Mouse (Mus musculus) ovary, postnatal 14 days (tissue): Measurements from ENCODE around the gene Fcrl5.

Experiments
- DNase-seq: peaks from one replicate; pipeline ENCODE4 v3.0.0; 2022; ENCODE audit warnings: low spot score

Gene Fcrl5

DNA sequence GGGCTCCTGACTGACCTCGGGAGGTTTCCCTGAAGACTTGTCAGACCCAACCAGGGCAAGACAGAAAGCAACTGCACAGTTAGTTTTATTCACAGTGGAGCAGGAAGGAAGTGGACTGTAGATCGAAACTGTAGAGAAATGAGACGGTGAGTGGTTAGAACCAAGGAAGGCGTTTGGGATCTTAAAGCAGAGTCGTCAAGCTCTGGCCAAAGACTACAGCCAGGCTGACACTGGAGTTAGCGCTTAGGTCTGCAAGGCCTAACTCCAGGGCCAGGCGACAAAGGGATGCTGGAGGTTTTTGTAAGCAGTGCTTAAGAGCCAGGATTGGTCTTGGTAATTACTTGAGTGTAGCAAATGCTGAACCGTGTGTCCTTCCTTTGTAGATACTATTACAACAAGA lies 93.3 kb downstream of the Fcrl5 start:
- DNase-seq = no peak

DNA sequence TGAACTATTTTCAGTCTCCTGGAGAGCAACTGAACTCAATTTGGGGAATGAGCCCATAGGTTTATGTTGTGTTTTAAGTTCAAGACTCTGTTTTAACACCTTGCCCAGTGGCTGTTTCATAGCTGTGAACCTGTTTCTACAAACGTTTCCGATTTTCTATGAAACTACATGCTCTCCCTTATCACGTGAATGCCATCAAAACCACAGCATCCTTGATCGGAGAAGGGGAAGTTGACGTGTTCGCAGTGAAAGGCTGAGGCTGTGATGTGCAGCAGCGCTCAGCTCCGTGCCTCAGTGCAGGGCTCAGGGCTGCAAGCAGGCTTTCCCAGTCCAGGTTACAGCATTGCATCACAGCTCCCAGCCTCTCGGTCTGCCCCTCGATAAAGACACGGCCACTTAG lies 94.0 kb downstream of the Fcrl5 start:
- no peak for DNase-seq

DNA sequence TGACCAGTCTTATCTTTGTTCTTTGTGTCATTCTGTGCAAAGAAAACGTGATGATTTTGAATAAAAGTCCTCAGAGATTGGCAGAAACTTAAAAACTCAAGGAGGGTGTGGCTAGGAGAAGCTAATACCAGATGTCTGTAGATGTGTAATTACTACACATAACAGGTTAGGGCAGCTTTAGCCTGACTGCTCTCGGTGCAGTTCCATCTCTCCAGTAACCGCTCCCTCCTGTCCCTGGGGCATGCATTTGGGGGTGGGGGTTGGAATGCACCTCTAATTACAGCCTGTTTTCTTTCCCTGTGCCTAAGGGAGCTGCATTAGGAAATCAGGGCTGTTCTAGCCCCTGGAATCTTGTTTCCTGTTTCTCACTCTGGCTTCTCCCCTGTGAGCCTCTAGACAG lies 94.7 kb downstream of the Fcrl5 start:
- no peak for DNase-seq

DNA sequence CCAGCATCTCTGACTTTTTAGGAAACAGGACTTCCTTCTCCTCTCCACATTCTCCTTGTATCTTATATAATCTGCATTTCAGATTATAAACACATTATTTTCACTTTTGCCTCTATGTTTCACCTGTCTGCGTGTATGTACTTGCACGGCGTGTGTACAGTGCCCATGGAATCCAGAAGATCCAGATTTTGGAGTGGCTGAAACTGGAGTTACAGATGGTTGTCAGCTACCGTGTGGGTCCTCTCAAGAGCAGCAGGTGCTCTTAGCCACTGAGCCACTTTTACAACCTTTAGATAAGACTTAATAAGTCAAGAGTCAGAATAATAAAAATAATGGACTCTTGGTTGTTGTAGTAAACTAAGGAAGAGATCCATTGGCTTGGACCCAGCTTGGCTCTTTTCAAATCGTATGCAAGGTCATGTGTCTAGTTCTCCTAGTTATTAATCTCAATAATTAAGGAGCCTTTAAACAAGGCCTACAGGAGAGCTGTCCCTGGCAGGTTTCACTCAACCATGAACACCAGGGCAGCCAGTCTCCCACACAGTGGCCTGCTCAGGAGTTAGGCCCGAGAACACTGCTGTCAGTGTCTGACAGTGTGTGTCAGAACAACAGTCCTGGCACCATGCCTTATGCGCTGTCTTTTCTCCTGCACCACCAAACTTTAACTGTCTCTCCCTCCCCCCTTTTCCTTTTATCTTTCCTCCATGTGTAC lies 98.2 kb downstream of the Fcrl5 start:
- no peak for DNase-seq

DNA sequence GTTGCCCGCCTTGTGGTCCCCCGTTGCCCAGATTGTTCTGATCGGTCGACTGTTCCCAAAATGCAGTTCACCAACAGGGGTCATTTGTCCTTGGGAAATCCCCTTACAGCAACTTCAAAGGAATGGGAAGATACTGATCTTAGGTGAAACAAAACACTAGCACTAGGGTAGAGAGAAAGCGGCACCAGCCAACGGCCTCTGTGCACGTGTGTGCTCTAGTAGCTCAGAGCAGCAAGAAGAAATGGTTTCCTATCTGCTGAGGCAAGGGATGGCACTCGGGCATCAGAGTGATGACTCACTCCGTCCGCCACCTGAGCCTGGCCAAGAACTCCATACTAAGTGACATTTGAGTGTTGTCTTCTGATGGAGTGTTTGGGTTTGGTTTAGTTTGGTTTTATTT lies 102.5 kb downstream of the Fcrl5 start:
- no peak for DNase-seq

GRCm38 (mm10) chr3:87540028-87540675 lies 104.6 kb downstream of the Fcrl5 start:
- DNase-seq = no peak

DNA sequence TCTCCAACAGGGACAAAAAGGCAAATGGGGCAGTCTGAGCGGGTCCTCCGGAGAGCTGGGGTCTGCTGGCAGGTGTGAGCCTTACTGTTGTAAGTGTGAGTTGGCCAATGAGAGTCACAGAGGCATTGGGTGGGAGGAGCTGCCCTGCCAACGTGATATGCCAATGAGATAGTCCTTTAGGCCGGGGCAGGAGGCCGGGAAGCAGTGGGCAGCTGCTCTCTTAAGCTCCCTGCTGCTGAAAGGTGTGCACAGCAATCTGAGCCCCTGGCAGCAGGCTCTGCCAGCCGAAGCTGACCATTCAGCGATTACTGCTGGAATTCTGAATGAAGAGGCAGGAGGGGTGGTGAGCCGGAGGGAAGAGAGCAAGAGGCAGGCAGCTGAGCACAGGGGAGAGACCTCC lies 105.1 kb downstream of the Fcrl5 start:
- DNase-seq = no peak

GRCm38 (mm10) chr3:87542481-87543215 lies 107.1 kb downstream of the Fcrl5 start:
- no peak for DNase-seq

DNA sequence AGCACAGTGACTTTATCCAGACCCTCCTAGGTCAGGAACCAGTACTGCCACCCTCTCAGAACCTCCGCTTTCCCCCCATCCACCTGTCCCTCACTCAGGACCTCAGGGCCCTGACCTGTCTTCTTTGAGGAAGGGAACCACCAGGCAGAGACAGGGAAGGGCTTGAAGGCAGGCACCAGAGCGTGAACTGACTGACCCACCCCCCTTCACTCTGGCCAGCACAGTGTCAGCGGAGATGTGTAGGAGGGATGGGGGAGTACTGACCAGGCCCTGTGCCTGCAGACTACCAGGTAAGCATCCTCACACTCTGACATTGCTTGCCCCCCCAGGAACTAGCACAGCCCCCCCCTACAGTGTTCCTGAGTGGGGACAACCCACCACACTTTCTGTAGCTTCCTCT lies 110.0 kb downstream of the Fcrl5 start:
- DNase-seq = no peak

DNA sequence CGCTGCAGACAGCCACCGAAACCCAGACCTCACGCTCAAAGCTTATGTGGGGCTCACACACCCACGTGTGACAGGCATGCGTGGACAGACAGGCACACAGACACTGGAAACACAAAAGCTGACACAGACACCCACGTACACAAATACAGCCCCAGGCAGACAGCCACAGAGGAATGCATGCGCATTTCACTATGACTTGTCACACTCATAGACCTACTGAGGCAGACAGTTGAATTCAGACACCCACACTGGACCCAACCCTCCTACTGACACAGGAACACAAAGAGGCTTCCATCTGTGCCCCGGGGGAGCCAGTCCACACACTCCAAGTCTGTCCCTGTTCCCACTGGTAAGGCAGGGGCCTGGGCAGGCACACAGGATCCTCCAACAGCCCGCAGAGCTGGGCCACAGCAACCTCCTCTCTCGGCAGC lies 110.7 kb downstream of the Fcrl5 start:
- DNase-seq = no peak

DNA sequence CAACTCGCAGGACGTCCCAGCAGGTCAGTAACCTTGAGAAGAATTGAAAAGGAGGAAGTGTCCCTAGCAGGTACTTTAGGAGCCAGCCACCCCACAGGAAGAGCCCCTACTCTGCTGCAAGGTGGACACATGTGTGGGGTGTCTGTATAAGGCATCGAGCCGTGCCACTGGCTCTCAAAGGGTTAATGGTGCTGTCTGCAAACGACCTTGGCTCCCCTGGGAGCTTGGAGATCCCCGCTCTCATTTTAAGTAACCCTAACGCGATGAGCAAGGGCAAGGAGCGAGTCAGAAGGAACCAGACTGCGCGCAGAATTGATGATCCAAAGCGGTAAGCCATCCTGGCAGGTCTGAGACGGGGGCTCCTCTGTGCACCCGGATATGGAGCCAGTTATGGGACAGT lies 114.3 kb downstream of the Fcrl5 start:
- DNase-seq = no peak
